Mouse (Mus musculus): ENCODE measurements around the gene Igfals.

Igfals gene

DNA sequence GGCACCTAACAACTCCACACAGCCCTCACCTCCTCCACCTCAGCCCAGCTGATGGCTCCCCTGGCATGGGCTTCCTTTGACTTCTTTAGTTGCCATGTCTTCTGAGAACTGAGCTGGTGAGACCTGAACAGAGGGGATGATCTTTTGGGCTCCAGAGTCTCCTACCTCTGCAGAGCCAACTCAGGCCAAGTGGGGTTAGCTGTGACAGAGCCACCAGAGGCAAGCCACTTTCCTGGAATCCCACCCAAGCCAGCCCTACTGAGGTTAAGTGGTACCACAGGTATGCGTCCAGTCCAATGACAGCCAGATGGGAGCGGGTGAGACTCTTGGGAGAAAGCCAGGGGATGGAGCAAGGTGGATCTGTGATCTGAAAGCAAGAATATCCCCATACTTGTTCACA, 27.5 kb downstream of the Igfals start:
- in situ Hi-C loops (cut with MboI, MseI), result no loop called here

DNA sequence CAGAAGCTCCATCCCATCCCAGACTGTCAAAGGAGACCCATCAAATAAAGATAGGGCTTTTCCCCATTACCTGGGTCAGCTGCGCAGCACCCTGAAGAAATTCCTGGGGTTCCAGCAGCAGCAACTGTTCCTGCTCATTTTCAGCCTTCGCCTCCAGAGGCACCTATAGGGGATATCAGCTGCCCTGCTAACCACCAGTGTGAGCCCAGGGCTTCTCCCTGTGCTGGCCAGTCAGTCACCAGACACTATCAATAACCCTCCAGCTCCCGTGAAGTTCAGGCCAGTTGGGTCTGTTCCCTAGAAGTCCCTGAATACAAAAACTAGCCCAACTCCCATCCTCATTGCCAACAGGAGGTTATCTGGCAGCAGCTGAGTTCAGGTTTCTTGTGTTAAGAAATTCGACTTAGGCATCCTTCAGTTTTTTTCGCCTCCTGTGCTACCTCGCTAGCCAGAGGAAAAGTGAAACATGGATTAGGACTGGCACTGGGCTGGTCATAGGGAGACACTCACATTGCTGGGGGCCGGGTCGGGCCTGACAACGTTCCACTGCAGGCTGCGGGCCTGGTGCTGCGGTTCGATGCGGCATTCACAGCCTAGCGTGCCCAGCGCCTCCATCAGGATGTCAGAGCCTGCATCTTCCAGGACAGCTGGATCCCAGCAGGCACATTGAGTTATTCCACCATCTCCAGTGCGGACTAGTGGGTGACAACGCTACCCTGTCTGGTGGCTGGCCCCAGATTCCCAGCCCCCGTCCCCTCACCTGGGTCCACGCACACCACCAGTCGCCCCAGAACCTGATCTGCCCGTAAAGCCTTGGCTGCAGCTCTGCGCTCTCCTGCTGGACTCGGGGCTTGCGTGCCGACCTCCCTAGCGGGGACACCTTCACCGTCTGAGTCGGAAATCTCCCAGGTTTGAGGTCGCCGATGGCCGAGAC, 28.5 kb downstream of the Igfals start:
- in situ Hi-C loops (cut with MboI, MseI), result no loop called here

GRCm38 (mm10) chr17:24894995-24895547, 29.3 kb downstream of the Igfals start, which contains the start of the genes Eme2 and Mrps34:
Eme2 (minus strand) TSS chr17:24895087.
Mrps34 (plus strand) TSS chr17:24895116.
- in situ Hi-C loops (cut with MboI, MseI), result no loop called here

DNA sequence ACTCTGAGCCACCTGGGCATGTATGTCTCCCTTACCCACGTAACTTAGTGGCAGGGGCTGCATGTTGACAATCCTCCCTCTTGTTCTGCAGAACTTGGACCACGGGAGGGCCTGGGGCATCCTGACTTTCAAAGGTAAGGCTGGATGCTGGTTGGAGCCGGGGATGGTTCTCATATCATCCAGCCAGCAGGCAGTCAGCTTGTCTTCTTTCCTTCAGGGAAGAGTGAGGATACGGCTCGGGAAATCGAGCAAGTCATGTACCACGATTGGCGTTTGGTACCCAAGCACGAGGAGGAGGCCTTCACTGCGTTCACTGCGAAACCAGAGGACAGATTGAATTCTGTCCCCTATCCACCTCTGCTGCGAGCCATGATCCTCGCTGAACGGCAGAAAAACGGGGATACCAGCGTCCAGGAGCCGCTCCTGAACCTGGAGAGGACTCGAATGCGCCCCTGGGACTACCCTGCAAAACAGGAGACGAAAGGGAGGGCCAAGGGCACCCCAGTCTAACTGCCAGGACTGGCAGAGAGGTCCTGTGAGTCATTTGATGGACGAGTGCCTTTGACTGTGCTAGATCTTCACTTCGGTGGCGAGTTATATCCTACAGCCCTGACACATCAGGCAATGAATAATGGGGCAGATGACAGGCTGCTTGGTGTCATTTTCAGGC, 29.9 kb downstream of the Igfals start:
- in situ Hi-C loops (cut with MboI, MseI), result no loop called here

DNA sequence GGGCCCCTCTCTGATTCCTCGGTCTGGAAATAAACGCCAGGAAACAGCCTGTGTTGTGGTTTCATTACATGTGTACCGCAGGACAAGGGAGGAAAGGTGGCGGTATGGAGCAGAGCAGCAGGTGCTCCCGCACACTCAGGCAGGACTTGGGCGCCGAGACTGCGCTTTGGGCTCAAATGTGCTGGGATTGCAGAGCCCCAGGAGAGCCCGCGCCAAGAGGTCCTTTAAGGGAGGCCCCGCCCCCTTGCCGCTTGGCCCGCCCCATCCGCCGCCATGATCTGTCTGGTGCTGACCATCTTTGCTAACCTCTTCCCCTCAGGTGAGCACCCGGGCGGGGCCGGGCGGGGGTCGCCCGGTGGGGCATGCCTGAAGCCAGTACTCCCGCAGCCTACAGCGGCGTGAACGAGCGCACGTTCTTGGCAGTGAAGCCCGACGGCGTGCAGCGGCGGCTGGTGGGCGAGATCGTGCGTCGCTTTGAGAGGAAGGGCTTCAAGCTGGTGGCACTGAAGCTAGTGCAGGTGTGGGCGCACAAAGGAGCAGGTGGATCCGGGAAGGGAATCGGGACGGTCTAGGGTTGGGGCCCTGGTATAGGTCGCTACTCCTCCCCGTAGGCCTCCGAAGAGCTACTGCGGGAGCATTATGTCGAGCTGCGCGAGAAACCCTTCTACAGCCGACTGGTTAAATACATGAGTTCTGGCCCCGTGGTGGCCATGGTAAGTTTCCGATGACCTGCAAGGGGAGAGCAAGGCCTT, 30.6 kb downstream of the Igfals start, which contains the start of gene Nme3:
Nme3 (plus strand) TSS at position 260 of the 752 bp plus-strand sequence.
- in situ Hi-C loops (cut with MboI, MseI), result no loop called here

DNA sequence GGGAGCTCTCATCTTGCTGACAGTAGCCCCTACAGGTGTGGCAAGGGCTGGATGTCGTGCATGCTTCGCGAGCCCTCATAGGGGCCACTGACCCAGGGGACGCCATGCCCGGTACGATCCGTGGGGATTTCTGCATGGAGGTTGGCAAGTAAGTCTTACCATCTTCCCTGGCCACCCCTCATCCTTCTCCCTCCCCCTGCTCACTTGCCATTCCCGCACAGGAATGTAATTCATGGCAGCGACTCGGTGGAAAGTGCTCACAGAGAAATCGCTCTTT, 31.1 kb downstream of the Igfals start:
- in situ Hi-C loops (cut with MboI, MseI), result no loop called here

- in situ Hi-C loops (cut with MboI, MseI), result no loop called here
Measured at GRCm38 (mm10) chr17:24897600-24897999, 31.8 kb downstream of the Igfals start.

DNA sequence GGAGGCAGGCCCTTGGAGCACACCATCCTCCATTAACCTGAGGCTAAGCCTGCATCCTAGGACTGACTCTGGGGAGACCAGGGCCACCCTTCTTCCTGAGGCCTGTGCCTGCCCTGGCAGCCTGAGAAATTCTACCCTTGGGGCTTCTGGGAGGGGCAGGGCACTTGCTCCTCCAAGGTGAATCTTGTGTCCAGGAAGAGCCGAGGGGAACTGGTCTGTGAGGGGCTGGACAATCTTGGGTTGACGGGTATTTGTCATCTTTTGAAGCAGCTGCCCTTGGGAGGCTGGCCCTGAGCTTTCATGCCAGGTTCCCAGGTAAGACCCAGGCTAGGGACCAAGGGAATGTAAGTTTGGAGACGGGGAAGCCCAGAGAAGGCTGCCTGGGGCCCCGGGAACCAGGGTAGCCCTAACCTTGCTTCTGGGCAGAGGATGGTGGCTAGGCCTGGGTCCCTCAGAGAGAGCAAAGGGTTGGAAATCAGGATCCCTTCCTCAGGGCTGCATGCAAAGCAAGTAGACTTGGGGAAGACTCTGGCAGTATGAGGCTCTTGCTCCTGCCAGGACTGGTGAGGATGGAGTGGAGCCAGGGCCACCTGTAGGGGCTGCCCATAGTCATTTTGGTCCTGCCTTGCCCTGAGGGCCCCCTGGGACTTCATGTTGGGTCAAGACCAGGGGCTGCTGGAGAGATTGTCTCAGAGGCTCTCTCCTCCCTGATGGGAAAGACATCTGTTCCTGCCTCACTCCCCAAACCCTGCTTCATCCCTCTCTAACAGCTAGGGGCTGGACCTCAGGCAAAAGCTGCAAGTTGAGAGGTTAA, 32.5 kb downstream of the Igfals start:
- in situ Hi-C loops (cut with MboI, MseI), result no loop called here

GRCm38 (mm10) chr17:24899153-24899552, 33.4 kb downstream of the Igfals start:
- in situ Hi-C loops (cut with MboI, MseI), result no loop called here

GRCm38 (mm10) chr17:24900014-24900413, 34.2 kb downstream of the Igfals start:
- in situ Hi-C loops (cut with MboI, MseI), result no loop called here

- in situ Hi-C loops (cut with MboI, MseI), result no loop called here
Measured at GRCm38 (mm10) chr17:24902124-24902523, 36.3 kb downstream of the Igfals start.

GRCm38 (mm10) chr17:24902671-24903474, 37.1 kb downstream of the Igfals start:
- in situ Hi-C loops (cut with MboI, MseI), result no loop called here

GRCm38 (mm10) chr17:24903767-24904166, 38.0 kb downstream of the Igfals start:
- in situ Hi-C loops (cut with MboI, MseI), result no loop called here

GRCm38 (mm10) chr17:24907591-24907990, 41.8 kb downstream of the Igfals start:
- in situ Hi-C loops (cut with MboI, MseI), result no loop called here

DNA sequence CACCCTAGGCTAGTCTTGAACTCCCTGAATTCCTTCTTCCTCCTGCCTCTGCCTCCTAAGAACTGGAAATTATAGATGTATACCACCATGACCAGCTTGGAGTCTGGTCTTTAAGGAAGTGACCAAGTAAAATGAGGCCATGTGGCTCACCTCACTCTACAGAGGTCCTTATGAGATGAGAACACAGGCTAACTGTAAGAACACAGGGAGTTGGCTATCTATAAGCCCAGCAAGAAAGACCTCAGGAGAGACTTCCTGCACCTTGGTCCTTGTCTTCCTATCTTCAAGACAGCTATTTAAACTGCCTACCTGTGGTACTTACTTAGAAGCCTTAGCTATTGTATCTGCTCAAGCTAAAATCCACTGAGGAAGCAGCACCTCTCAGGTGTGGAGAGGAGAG, 48.2 kb downstream of the Igfals start:
- in situ Hi-C loops (cut with MboI, MseI), result no loop called here

DNA sequence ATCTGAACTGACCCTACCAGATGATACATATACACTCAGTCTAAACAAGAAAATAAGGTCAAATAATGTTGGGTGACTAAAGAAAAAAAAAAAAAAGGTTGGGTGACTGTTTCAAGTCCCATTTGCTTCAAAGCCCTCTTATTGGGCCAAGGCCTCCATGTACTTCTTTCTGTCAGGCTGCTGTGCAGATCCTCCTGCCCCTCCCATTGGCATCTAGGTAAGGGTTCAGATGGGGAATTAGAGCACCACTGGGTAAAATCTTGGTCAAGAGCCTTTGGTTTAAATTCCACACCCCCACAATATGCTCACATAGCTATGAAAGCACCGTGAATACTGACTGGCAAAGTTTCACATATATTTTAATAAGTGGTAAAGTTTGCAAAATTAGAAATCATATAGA, 57.4 kb downstream of the Igfals start:
- in situ Hi-C loops (cut with MboI, MseI), result no loop called here

- in situ Hi-C loops (cut with MboI, MseI), result no loop called here
Measured at GRCm38 (mm10) chr17:24929506-24929905, 63.7 kb downstream of the Igfals start.

Data from T-helper 17 cell (primary cell).